Mouse (Mus musculus): Measurements from ENCODE around the gene Gm3149.
"Not testable (repeated sequence)": the region's sequence is repeated elsewhere in the genome, so short reads cannot be mapped to it uniquely, and the experiment has no call there.

Gm3149 gene

DNA sequence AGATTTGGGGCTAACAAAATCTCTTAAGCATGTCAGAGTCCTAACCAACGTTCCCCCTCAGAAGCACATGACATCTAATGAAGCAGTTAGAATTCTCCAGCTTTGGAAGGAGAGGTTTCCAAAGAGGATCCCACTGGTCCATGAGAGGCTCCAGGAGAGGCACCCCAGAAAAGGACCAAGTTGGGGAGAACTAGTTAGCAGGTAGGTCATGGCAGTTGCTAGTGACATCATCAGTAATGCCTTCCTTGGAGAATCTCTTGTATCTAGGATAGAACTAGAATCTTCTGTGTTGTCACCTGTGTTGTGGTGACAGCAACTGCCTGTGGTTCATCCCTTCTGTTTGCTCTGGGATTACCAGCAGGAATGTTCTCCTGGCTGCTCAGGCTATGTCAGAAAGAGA is at the start of gene Gm3149:
Gene Gm3149 (plus strand): TSS at position 301 of the 400 bp plus-strand sequence.
- DNase-seq (ENCODE audit: low spot score): not testable (repeated sequence)

GRCm38 (mm10) chr14:4269238-4269950 is 47.7 kb upstream of the Gm3149 start:
- not testable (repeated sequence) for DNase-seq (ENCODE audit: low spot score)

- not testable (repeated sequence) for DNase-seq (ENCODE audit: low spot score)
Measured at GRCm38 (mm10) chr14:4279828-4280227, 37.3 kb upstream of the Gm3149 start.

- DNase-seq (ENCODE audit: low spot score): peak; percentile 5
Measured at GRCm38 (mm10) chr14:4334476-4335080, 17.5 kb downstream of the Gm3149 start, which contains the start of gene 2610042L04Rik. Gene 2610042L04Rik (plus strand): TSS chr14:4334763.

GRCm38 (mm10) chr14:4335506-4335905 is 18.4 kb downstream of the Gm3149 start:
- DNase-seq (ENCODE audit: low spot score): not testable (repeated sequence)

DNA sequence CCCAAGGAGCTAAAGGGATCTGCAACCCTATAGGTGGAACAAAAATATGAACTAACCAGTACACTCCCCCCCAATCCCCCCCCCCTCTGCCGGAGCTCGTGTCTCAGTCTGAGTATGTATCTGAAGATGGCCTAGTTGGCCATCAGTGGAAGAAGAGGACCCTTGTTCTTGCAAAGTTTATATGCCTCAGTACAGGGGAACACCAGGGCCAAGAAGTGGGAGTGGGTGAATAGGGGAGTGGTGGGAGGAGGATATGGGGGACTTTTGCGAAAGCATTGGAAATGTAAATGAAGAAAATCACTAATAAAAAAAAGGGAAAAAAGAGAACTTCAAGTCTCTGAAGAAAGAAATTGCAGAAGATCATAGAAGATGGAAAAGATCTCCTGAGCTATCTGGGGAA is 51.9 kb downstream of the Gm3149 start:
- not testable (repeated sequence) for DNase-seq (ENCODE audit: low spot score)

GRCm38 (mm10) chr14:4369691-4370090 is 52.6 kb downstream of the Gm3149 start:
- not testable (repeated sequence) for DNase-seq (ENCODE audit: low spot score)
